Mouse (Mus musculus): Measurements from ENCODE around the gene Ankrd52. TPM values are rescaled to one million over a fixed set of nuclear protein-coding genes. Genes with fewer than 3 reads are reported as not detected.
"Not testable (repeated sequence)": the region's sequence is repeated elsewhere in the genome, so short reads cannot be mapped to it uniquely, and the experiment has no call there.

Ankrd52 gene
- 13.0 and 14.8 TPM in 2 replicates for polyA plus RNA-seq (2015; fragmentation: Nextera tagmentation; extraction: Ambion mirVana)

- under 1% methylated on average over 60 of the region's 73 CpGs for WGBS
- peak within 1 kb of the TSS; percentile 100 for H3K9ac ChIP-seq (replicated peaks)
- no peaks in the 10 kb centered on the region for H3K9me3 ChIP-seq
- H3K27me3 ChIP-seq: no peaks in the 10 kb centered on the region
- ATAC-seq: peak; percentile 94
- peaks cover 27% of the 10 kb centered on the region for H3K4me1 ChIP-seq (replicated peaks)
- peaks cover 35% of the 10 kb centered on the region for H3K36me3 ChIP-seq
- peak within 1 kb of the TSS; percentile 96 for H3K4me3 ChIP-seq (replicated peaks)
- H3K27ac ChIP-seq: peak within 1 kb of the TSS; percentile 97
- H3K4me2 ChIP-seq (replicated peaks): peak within 1 kb of the TSS; percentile 79
Measured at GRCm38 (mm10) chr10:128376455-128377211, at the start of gene Ankrd52. Gene Ankrd52, plus strand, starts transcription at chr10:128377115.

- H3K4me1 ChIP-seq (replicated peaks): peaks cover 15% of the 10 kb centered on the region
- ATAC-seq: no peak
- no peak overlapping the region for H3K9ac ChIP-seq (replicated peaks)
- H3K4me3 ChIP-seq (replicated peaks): no peak overlapping the region
- H3K4me2 ChIP-seq (replicated peaks): no peak overlapping the region
- no peaks in the 10 kb centered on the region for H3K27me3 ChIP-seq
- H3K27ac ChIP-seq: no peak overlapping the region
- 90% methylated on average over 10 of the region's 10 CpGs for WGBS
- H3K9me3 ChIP-seq: no peaks in the 10 kb centered on the region
- peaks cover 45% of the 10 kb centered on the region for H3K36me3 ChIP-seq
Measured at GRCm38 (mm10) chr10:128327610-128328009, 49.3 kb upstream of the Ankrd52 start.

GRCm38 (mm10) chr10:128332358-128333249 is 44.3 kb upstream of the Ankrd52 start:
- 75% methylated on average over 6 of the region's 6 CpGs for WGBS
- ATAC-seq; H3K9ac ChIP-seq (replicated peaks); H3K4me1 ChIP-seq (replicated peaks); H3K4me2 ChIP-seq (replicated peaks); H3K9me3 ChIP-seq; H3K27me3 ChIP-seq; H3K4me3 ChIP-seq (replicated peaks); H3K27ac ChIP-seq: not testable (repeated sequence)
- peaks cover 17% of the 10 kb centered on the region for H3K36me3 ChIP-seq

GRCm38 (mm10) chr10:128335582-128335981 is 41.3 kb upstream of the Ankrd52 start:
- Histone ChIP-seq H3K4me1 (replicated peaks) (peaks cover 24% of the 10 kb centered on the region), H3K27ac (no peak overlapping the region), H3K9ac (replicated peaks) (no peak overlapping the region), H3K4me3 (replicated peaks) (no peak overlapping the region), H3K27me3 (no peaks in the 10 kb centered on the region), H3K9me3 (no peaks in the 10 kb centered on the region), H3K4me2 (replicated peaks) (no peak overlapping the region), H3K36me3 (peaks cover 3% of the 10 kb centered on the region; the same call in 1 of the 2 replicates)
- ATAC-seq: no peak
- WGBS: 8% methylated on average over 4 of the region's 4 CpGs

- no peak overlapping the region for H3K4me2 ChIP-seq (replicated peaks)
- ATAC-seq: no peak
- no peaks in the 10 kb centered on the region for H3K9me3 ChIP-seq
- peaks cover 27% of the 10 kb centered on the region for H3K4me1 ChIP-seq (replicated peaks)
- H3K4me3 ChIP-seq (replicated peaks): peak overlapping the region; percentile 94; the same call in 1 of the 2 replicates
- H3K36me3 ChIP-seq: peaks cover 3% of the 10 kb centered on the region; the same call in 1 of the 2 replicates
- H3K27me3 ChIP-seq: no peaks in the 10 kb centered on the region
- no peak overlapping the region for H3K27ac ChIP-seq
- H3K9ac ChIP-seq (replicated peaks): no peak overlapping the region
- 94% methylated on average over 3 of the region's 3 CpGs for WGBS
Measured at GRCm38 (mm10) chr10:128336195-128336594, 40.7 kb upstream of the Ankrd52 start.

GRCm38 (mm10) chr10:128336597-128336996 is 40.3 kb upstream of the Ankrd52 start:
- Histone ChIP-seq H3K27ac (no peak overlapping the region), H3K9ac (replicated peaks) (no peak overlapping the region), H3K9me3 (no peaks in the 10 kb centered on the region), H3K4me3 (replicated peaks) (peak overlapping the region; percentile 94), H3K36me3 (peaks cover 3% of the 10 kb centered on the region; the same call in 1 of the 2 replicates), H3K4me2 (replicated peaks) (peak overlapping the region; percentile 88), H3K4me1 (replicated peaks) (peaks cover 27% of the 10 kb centered on the region), H3K27me3 (no peaks in the 10 kb centered on the region)
- 89% methylated on average over 3 of the region's 3 CpGs for WGBS
- no peak for ATAC-seq

GRCm38 (mm10) chr10:128337306-128338181 is 39.4 kb upstream of the Ankrd52 start, which contains the start of gene Cs:
Gene Cs, plus strand, starts transcription at chr10:128337734.
- H3K4me3 ChIP-seq (replicated peaks): peak within 1 kb of the TSS; percentile 94
- ATAC-seq: peak; percentile 99
- H3K9me3 ChIP-seq: no peaks in the 10 kb centered on the region
- H3K4me2 ChIP-seq (replicated peaks): peak within 1 kb of the TSS; percentile 88
- peak within 1 kb of the TSS; percentile 96 for H3K9ac ChIP-seq (replicated peaks)
- no peaks in the 10 kb centered on the region for H3K27me3 ChIP-seq
- WGBS: under 1% methylated on average over 60 of the region's 61 CpGs
- peak within 1 kb of the TSS; percentile 93 for H3K27ac ChIP-seq
- peaks cover 3% of the 10 kb centered on the region; the same call in 1 of the 2 replicates for H3K36me3 ChIP-seq
- peaks cover 27% of the 10 kb centered on the region for H3K4me1 ChIP-seq (replicated peaks)

GRCm38 (mm10) chr10:128338415-128338814 is 38.5 kb upstream of the Ankrd52 start:
- H3K4me3 ChIP-seq (replicated peaks): peak overlapping the region; percentile 94
- peak overlapping the region; percentile 96 for H3K9ac ChIP-seq (replicated peaks)
- H3K36me3 ChIP-seq: peaks cover 3% of the 10 kb centered on the region; the same call in 1 of the 2 replicates
- no peaks in the 10 kb centered on the region for H3K27me3 ChIP-seq
- 23% methylated on average over 5 of the region's 5 CpGs for WGBS
- ATAC-seq: no peak
- peak overlapping the region; percentile 88 for H3K4me2 ChIP-seq (replicated peaks)
- H3K4me1 ChIP-seq (replicated peaks): peaks cover 27% of the 10 kb centered on the region
- peak overlapping the region; percentile 93 for H3K27ac ChIP-seq
- H3K9me3 ChIP-seq: no peaks in the 10 kb centered on the region

GRCm38 (mm10) chr10:128338948-128339347 is 38.0 kb upstream of the Ankrd52 start:
- no peak for ATAC-seq
- no peak overlapping the region for H3K27ac ChIP-seq
- peak overlapping the region; percentile 94 for H3K4me3 ChIP-seq (replicated peaks)
- peaks cover 27% of the 10 kb centered on the region for H3K4me1 ChIP-seq (replicated peaks)
- 77% methylated on average over 2 of the region's 2 CpGs for WGBS
- H3K9ac ChIP-seq (replicated peaks): peak overlapping the region; percentile 96; the same call in 1 of the 2 replicates
- H3K27me3 ChIP-seq: no peaks in the 10 kb centered on the region
- peak overlapping the region; percentile 88 for H3K4me2 ChIP-seq (replicated peaks)
- H3K36me3 ChIP-seq: peaks cover 3% of the 10 kb centered on the region; the same call in 1 of the 2 replicates
- H3K9me3 ChIP-seq: no peaks in the 10 kb centered on the region

GRCm38 (mm10) chr10:128340257-128340656 is 36.7 kb upstream of the Ankrd52 start:
- ATAC-seq: no peak
- peaks cover 3% of the 10 kb centered on the region; the same call in 1 of the 2 replicates for H3K36me3 ChIP-seq
- WGBS: 91% methylated on average over 2 of the region's 2 CpGs
- no peak overlapping the region for H3K4me3 ChIP-seq (replicated peaks)
- no peak overlapping the region for H3K4me2 ChIP-seq (replicated peaks)
- H3K27me3 ChIP-seq: no peaks in the 10 kb centered on the region
- H3K27ac ChIP-seq: no peak overlapping the region
- H3K9me3 ChIP-seq: no peaks in the 10 kb centered on the region
- peaks cover 34% of the 10 kb centered on the region for H3K4me1 ChIP-seq (replicated peaks)
- no peak overlapping the region for H3K9ac ChIP-seq (replicated peaks)

- Histone ChIP-seq H3K27ac (no peak overlapping the region), H3K4me3 (replicated peaks) (no peak overlapping the region), H3K27me3 (no peaks in the 10 kb centered on the region), H3K4me2 (replicated peaks) (no peak overlapping the region), H3K4me1 (replicated peaks) (peaks cover 25% of the 10 kb centered on the region), H3K9ac (replicated peaks) (no peak overlapping the region), H3K36me3 (peaks cover 3% of the 10 kb centered on the region; the same call in 1 of the 2 replicates), H3K9me3 (no peaks in the 10 kb centered on the region)
- 100% methylated on average over 1 of the region's 1 CpGs for WGBS
- no peak for ATAC-seq
Measured at GRCm38 (mm10) chr10:128343436-128343835, 33.5 kb upstream of the Ankrd52 start.
